Mouse (Mus musculus) urinary bladder, postnatal 10 days (tissue): Measurements from ENCODE around the gene Dok5.

Experiments used
- DNase-seq: peaks from one replicate; pipeline ENCODE4 v3.0.0; 2022; ENCODE audit warnings: low spot score

Gene Dok5

DNA sequence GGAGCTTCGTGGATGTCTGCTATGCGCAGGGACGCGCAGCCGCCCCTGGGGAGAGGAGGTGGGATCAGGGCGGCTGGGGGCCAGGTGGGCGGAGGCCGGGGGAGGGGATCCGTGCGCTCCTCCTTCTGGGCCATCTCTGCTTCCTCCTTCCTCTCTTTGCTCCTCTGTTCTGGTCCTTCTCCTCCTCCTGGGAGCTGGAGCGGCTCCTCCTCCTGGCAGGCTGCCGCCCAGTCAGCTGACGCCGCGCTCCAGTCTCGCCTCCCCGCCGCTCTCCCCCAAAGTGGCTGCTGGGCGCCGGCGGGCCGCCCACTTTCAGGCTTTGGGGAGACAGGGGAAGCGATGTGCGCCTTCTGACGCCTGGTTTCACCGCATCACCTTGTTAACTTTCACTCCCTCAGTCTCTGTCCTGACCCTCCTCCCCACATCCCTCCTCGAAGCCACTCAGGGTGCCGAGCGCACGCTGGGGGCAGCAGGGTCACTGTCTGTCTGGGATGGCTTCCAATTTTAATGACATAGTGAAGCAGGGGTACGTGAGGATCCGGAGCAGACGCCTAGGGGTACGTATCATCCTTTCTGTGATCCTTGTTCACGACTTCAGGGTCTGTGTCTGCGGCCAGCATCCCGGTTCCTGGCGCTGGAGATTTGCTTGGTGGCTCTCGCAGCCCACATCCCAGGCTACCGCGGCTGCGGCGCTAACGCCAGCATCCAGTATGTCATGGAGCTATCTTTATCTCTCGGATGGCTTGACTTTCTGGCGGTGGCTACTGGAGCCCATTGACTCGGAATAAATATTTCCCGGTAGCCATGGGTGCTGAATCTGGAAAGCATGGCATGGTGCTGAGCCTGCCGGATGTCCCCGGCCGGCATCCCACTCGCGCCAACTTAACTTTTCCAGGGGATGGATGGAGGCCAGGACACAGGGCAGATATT, at the start of gene Dok5:
Gene Dok5 (plus strand): TSS at position 176 of the 930 bp plus-strand sequence.
- DNase-seq = peak; percentile 15

DNA sequence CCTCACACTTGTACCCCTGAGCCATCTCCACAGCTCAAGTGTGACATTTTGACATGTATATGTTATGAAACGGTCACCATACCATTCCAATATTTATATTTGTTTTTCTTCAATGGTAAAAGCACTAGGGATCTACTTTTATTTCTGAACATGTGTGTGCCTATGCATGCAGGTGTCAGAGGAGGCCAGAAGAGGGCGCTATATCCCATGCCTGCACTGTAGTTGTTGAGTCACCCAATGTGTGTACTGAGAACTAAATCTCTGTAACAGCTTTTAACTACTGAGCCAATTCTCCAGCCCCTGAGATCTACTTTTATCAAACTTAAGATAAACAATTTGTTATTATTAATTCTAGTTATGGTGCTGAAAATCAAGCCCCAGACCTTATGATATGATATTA, 48.2 kb upstream of the Dok5 start:
- DNase-seq = no peak

DNA sequence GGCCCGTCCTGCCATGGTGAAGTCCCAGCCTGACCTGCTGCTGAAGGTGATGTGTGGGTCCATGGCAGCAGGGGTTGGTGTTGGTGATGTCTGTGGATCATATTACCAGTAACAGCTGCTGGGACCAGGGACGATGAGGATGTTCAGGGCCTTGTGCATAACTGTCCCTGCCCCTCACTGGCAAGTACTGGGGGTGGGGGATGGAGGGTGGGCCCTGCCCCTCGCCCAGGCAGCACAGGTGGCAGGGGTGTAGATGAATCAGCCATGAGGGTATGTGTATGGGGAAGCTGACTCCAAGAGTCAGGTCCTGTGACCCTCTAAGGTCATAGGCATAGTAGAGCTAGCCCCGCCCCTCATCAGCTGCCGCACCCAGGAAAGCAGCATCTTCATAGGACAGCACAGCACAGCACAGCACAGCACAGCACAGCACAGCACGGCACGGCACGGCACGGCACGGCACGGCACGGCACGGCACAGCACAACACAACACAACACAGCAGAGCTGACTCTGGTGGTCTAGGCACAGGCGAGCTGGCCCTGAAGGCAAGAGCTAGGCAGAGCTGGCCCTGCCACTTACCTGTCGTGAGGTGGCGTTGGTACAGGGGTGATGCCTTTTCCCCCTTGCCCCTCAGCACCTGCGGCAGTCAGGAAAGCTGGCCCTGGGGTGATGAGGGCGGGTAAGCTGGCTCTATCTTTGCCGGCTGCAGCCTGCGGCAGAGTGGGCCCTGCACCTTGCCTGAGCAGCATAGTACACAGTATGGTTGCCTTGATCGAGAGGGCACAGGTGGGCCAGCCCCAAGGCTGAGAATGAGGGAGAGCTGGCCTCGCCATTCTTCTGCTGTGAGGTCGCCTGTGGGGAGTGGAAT, 36.3 kb upstream of the Dok5 start:
- DNase-seq = no peak

DNA sequence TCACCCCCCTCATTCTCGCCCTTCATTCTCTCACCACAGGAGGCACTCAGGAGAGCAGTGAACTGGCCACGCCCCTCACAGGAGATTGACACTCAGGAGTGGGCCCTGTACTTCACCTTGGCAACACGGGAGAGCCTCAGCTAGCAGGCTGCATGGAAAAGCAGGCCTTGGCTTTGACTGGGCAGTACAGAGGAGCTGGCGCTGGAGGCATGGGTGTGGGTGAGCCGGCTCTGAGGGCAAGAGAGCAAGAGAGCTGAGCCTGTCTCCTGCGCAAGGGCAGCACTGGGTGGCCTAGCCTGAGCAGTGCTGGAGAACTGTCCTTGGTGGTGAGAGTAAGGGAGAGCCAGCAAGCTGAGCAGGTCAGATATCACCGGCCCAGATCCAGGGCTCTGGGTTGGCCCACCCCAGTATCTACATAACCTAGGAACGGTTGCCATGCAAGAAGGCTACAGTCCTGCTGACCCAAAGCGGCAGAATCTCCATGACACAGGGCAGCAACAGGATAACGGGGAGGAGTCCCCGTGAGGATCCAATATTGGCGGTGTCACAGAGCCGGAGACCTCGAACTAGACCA, 35.6 kb upstream of the Dok5 start:
- DNase-seq = no peak

DNA sequence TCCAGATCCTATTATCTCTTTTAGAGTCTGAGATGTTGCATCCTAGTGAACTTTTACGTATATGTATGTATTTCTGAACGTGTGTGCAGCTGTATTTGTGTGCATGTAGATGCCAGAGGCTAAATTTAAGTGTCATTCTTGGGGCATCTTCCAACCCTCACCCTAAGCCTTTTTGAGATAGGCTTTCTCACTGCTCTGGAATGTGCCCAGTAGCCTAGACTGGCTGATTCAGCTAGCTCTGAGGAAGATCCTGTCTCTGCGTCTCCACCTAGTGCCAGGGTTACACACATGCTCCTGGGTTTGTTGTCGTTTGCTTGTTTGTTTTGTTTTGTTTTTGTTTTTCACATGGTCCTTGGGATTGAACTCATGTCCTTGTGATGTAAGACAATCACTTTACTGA, 31.1 kb upstream of the Dok5 start:
- DNase-seq = no peak

DNA sequence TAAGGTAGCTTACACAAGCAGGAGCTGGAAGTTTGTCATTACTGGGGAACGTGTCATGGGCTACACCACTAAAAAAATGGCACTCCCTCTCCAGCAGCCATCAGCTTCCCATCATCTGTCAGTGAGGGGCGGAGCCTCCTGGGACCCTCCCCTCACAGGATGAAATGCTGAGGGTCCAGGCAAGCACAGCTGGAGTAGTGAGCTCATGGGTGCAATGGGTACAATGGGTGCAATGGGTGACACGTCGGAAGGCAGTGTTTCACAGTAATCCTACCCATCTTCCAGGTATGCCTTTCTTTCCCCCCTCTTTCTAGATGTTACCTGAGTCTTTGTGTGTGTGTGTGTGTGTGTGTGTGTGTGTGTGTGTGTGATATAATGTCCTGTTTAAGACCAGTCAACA, 25.1 kb upstream of the Dok5 start:
- no peak for DNase-seq

DNA sequence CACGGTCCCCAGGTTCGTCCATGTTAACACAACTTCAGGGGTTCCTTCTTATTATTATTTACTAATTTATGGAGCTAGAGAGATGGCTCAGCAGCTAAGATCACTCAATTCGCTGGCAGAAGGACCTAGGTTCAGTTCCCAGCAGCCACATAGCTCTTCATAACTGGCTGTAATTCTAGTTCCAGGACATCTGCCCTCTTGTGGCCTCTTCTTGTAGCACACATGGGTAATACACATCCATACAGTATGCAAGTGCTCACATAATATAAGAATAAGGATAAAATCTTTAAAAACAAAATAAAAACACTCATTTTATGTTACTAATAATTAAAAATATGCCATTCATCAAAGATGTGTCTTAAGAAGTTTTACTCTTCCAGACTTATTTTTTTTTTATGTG, 23.9 kb upstream of the Dok5 start:
- no peak for DNase-seq

DNA sequence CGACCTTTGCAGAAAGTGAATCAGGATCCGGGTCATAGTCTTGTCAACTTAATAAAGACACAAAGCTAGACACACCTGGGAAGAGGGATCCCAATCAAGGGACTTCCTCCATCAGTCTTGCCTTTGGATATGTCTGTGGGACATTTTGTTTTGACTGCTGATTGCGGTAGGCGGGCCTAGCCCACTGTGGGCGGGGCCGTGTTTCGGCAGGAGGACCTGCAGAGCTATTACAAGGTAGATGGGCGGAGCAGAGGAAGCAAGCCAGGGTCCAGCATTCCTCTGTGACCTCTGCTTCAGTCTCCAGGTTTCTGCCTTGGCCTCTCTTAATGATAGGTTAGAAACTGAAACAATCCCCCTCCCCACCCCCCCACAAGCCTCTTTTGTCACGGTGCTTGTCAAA, 22.7 kb upstream of the Dok5 start:
- no peak for DNase-seq

DNA sequence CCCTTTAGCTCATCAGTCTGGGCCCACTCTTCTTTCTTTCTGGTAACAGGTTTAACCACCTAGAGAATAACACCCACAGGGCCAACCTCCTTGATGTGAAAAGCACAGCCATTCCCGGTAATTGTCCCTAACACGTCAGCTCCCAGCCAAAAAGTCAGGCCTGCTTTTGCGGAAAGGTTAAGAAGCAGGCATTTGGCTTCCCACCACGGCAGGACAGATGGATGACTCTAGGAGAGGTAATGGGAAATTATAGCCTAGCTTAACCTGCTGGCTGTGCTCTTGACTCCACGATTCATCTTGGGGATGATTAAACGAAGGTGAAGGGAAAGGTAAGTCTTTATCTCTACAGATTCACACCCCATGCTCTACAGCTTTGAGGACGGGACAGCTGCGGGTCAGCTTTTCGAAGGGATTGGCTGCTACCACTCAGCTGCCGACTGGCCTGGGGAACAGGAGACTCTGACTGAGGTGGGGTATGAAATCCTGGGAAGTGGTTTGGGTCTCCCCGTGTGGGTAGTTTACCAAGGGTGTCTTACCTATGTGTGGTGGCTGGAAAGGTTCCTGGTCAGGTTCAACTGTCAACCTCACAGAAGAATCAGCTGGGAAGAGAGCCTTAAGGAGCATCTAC, 18.8 kb upstream of the Dok5 start:
- DNase-seq = no peak

DNA sequence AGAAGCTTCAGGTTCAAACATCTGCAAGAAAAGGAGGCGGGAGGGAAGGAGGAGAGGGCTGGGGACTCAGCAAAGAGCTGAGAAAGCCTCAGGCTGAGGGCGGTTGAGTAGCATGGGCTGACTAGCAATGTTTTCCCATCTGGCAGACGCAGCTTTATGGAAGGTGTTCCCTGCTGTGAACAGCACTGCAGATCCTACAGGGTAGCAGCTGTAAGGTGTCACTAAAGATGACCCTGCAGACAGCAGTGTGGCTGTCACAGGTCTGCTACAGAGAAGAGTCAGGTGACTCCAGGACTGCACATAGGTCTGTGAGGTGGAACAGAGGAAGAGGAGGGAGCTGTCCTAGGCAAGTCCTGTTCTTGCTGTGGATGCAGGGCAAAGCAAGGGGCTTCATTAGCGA, 11.2 kb upstream of the Dok5 start:
- DNase-seq = no peak

DNA sequence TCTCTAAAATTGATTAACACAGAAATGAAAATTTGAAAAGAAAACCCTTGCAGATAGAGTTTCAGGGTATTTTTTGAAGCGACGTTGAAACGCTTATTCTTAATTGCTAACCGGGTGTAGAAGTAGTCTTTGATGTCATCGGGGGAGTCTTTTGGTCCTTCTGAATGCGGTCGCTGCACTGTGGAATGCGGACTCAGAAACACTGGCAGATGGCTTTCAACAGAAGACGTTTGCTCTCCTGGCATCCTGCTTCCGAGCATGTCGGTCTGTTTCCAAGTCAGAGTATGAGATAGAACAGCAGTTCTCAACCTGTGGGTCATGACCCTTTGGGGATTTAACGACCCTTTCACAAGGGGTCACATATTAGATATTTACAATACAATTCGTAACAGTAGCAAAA, 7.5 kb upstream of the Dok5 start:
- DNase-seq = no peak

DNA sequence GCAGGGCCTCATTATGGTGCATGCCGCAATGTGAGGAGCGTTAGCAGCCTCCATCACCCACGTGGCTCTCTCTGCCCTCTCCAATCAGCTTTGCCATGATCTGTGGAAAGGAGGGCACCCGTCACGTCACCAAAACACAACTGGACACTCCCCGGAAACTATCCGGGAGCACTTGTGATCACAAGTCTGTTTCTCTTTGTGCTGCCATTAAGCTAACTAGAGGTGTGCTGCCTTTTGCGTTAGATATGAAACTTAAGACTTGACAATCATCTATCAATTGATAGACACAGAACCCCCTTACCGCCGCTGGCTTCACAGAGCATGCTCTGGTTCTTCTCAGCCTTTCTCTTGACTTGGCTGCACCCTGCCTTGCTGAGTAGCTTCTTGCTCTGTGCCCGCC, 6.9 kb upstream of the Dok5 start:
- no peak for DNase-seq

DNA sequence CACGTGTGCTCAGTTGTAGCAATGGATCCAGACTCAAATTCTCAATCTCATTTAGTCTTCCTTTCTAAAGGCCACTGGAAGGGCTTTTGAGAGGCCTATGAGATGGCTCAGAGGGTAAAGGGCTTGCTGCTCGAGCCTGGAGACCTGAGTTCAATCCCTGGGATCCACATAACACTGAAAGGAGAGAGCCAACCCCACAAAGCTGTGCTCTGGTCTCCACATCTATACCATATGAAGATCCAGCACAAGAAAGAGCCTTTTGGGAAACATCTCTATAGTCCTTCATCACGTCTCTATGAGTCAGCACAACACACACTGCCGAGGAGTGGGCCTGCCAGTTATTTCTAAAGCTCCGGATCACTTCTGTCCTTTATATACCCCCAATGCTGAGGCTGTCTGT, 5.8 kb upstream of the Dok5 start:
- DNase-seq = no peak

DNA sequence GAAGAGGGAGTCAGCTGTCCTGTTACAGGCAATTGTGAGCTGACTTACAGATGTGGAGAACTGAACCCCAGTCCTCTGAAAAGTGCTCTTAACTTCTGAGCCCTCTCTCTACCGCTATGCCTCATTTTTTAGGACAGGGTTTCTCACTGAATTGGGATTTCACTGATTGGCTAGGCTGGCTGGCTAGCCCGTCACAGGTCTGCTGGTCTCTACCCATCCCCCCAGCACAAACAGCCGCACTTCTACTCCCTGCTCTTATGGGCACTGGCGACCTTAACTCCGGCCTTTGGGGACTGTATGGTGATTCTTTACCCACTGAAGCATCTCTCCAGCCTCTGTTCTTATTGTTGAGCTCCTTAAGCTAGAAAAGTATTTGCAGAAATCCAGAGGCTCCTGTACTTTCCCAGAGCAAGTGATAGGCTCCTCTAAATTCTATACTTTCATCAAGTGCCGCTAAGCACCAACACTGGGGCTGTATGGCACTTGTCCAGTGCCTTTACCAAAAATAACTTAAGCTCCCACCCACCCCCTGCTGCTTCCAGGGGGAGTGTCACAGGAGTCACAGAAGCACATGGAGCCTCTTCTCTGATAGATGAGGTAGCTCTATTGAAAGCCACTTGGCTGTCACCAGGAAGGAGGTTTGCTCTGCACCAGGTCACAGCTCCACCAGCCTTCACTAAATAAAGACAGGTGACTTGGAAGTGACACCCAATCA, 4.5 kb upstream of the Dok5 start:
- no peak for DNase-seq

DNA sequence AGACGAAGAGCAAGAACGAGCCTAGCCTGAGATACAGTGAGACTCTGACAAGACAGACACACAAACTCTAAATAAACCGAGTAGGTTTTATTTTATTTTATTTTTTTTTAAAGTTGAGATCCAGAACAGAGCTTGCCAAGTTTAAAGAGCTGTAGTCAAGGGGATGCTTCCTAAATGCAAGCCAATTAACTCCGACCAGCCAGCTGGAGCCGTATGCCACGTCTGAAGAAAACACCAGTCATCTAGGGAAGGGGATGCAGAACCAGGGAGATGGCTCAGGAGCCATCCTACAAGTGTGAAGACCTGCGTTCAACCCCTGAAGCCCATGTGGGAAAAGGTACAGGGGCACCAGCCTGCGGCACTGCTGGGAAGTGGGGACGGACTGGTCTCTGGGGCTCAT, 2.7 kb upstream of the Dok5 start:
- no peak for DNase-seq

DNA sequence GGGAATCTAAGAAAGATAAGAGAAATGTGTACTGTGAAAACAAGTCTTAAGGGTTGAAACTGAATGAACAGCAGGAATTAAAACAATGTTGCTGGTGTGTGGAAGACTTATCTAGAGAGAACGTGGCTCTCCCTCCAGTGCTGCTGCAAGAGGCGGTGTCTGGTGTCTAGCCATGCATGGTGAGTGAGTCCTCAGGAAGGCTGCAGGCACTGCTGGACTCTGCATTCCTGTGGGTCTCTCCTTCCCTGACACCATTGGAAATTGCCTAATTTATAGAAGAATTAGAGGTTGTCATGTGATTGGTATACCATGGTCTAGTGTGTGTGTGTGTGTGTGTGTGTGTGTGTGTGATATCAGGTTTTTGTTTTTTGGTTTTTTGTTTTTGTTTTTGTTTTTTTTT, 1.9 kb upstream of the Dok5 start:
- DNase-seq = no peak

DNA sequence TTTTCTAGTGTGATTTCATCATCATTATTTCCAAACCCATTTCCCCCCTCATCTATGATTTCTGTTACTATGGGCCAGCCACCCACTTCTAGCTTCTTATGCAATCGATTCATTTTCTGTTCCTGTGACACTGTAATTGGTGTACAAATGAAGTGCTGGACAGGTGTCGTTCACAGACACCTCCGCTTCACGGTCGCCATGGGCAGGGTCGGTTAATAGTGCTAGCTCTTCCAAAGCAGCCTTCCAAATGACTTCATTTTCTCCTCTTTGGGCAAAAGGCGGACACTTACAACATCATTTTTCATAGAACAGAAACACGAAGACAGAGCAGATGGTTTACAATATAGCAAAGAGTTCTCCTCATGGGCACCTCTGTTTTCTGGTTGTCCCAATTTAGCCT, 1.5 kb upstream of the Dok5 start:
- no peak for DNase-seq

DNA sequence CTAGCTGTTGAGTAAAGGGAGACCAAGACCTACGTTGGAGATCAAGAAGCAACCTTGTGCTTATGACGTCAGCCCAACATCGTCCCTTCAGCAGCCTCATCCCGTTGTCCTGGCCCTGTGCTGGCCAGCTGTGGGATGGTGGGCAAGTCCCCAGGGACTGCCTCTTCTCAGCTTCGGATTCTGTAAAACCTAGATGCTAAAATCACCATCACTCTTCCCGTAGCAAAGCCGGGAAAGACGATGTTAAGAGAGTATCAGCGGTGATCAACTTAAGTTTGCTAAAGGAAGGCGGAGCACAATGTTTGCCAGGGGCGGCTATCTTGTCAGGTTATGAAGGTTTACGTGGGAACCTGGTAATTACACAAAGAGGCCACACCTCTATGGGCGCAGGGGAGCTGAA, 826 bp upstream of the Dok5 start:
- no peak for DNase-seq

DNA sequence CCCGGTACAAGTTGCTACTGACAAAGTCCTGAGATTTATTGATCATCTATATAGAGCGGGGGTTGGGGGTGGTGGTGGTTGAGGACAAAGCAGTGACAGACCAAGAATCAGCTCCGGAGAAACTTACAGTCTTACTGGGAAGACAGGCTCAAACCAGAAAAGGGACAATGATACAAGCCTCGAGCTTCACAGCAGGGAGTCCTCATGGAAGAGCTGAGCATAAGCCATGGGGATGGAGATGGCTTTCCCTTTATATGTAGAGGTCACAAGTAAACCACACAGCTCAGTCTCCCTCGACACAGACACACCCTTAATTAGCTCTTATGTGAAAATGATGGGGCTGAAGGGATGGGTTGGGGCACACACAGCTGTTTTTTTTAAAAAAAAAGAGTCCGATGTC, 402 bp upstream of the Dok5 start:
- no peak for DNase-seq

DNA sequence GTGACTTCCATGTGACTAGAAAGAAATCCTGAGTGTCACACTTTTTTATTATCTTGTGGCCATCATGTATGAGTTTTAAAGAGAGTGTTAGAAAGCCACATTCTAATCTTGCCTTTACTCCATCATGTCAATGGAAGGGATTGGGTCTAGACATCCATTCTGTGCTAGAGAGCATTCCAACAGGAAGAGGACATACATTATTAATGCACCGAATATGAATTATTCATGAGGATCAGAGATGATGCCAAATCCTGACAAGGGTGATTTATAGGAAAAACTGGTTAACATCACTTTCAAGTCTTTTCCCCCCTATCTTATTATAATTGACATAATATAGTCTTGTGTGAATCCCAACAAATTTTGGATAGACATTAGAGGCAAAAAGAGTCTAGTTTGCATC, 2.1 kb downstream of the Dok5 start:
- no peak for DNase-seq

DNA sequence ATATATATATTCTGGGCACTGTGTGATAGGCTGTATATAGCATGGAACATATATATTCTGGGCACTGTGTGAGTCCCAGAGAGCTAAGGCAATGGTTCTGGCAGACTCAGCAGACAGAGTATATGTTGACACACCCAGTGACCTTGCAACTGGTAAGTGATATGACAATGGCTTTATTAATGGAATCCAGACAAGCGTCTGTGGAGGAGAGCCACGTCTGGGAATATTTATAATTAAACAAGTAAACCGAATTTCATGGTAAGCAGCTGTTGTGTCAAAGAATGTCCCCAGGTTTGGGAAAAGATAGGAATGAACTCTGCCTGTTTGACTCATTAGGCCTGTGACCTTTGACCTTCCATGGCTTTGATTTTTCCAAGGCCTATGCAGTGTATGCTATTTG, 2.8 kb downstream of the Dok5 start:
- no peak for DNase-seq

DNA sequence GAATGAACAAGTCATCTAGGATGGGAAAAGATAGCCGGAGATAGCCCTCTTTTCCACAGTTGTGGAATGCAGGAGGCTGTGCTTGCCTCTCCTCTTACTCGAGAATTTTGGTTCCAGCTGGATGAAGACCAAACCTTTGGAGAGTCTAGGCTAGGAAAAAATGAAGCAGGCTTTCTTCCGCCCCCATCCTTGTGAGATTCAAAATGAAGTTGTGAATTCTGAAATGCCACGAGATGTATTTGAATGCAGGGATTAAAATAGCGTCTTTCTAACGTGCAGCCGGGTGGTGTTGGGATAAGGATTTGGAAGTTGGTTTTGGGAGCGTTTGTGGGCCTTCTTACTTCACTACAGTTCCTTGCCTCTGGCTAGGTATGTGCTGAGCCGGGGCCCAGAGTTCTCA, 6.8 kb downstream of the Dok5 start:
- no peak for DNase-seq
